Mouse (Mus musculus) heart, adult 2 months (tissue): ENCODE results near the gene Gm10337. TPM values are rescaled to one million over a fixed set of nuclear protein-coding genes. Genes with fewer than 3 reads are reported as not detected.

ENCODE experiments used
- DNase-seq, 2 experiments: peaks; one replicate each; pipeline ENCODE4 v3.0.0; 2021
- H3K27ac ChIP-seq: fragments of 200-600 bp; 2 replicates; pipeline ENCODE4 v1.8.1; 2022
- H3K27me3 ChIP-seq: fragments of 200-500 bp; 2 replicates; pipeline ENCODE4 v1.6.1; 2012; ENCODE audit warnings: mild to moderate bottlenecking, low read length, inconsistent platforms, mixed read lengths; ENCODE audit not compliant: control insufficient read depth, insufficient read depth
- H3K36me3 ChIP-seq: fragments of 200-500 bp; 2 replicates; pipeline ENCODE4 v1.6.1; 2012; ENCODE audit warnings: low read length, inconsistent platforms; ENCODE audit not compliant: control insufficient read depth, insufficient read depth
- H3K4me1 ChIP-seq: fragments of 200-500 bp; 2 replicates; pipeline ENCODE4 v1.6.1; 2011; ENCODE audit warnings: low read length; ENCODE audit not compliant: control insufficient read depth, insufficient read depth
- H3K4me3 ChIP-seq: fragments of 200-600 bp; 2 replicates; pipeline ENCODE4 v1.8.1; 2022
- H3K79me2 ChIP-seq: fragments of 200-500 bp; replicated peaks from 2 replicates; pipeline ENCODE4 v1.6.1; 2012; ENCODE audit warnings: mild to moderate bottlenecking, inconsistent platforms, low read length, moderate library complexity, mixed read lengths; ENCODE audit not compliant: control insufficient read depth, insufficient read depth
- H3K9ac ChIP-seq: fragments of 200-500 bp; 2 replicates; pipeline ENCODE4 v1.6.1; 2012; ENCODE audit warnings: low read depth, mild to moderate bottlenecking, control low read depth, inconsistent platforms, low read length, mixed read lengths
- CTCF ChIP-seq: fragments of 200-600 bp; IDR thresholded peaks from 2 replicates; pipeline ENCODE4 v1.8.1; 2022; ENCODE audit warnings: antibody characterized with exemption, mild to moderate bottlenecking, moderate library complexity
- EP300 ChIP-seq: fragments of 200-500 bp; IDR thresholded peaks from 2 replicates; pipeline ENCODE4 v1.6.1; 2011; ENCODE audit warnings: low read depth, low read length, control low read depth; ENCODE audit not compliant: insufficient read depth
- POLR2A ChIP-seq: fragments of 200-500 bp; IDR thresholded peaks from 2 replicates; pipeline ENCODE4 v1.6.1; 2011; ENCODE audit warnings: mild to moderate bottlenecking, low read depth, low read length, control low read depth; ENCODE audit not compliant: insufficient read depth
- WGBS: fragments of 180-500 bp; shearing (Covaris S2); methylation state at CpG from one replicate; pipeline ENCODE4 v1.1.7; 2018; 5-methylcytosine and 5-hydroxymethylcytosine counted together
- intact Hi-C: fragments of 180-260 bp; cut with DNase I; formaldehyde crosslinking; loops from one replicate; pipeline ENCODE4 v1.15.1; 2025
- polyA plus RNA-seq: library from polyadenylated mRNA; depleted of rRNA; stranded (reverse); fragments of >200 nt; gene quantifications from 2 replicates; pipeline ENCODE4 v1.2.3, GENCODE M21; 2012
- total RNA-seq, 2 experiments: library from RNA; stranded (reverse); gene quantifications; 2 replicates each; pipeline ENCODE4 v1.2.3; 2021

Gene Gm10337
- total and polyA plus RNA-seq, 3 experiments = not detected

DNA sequence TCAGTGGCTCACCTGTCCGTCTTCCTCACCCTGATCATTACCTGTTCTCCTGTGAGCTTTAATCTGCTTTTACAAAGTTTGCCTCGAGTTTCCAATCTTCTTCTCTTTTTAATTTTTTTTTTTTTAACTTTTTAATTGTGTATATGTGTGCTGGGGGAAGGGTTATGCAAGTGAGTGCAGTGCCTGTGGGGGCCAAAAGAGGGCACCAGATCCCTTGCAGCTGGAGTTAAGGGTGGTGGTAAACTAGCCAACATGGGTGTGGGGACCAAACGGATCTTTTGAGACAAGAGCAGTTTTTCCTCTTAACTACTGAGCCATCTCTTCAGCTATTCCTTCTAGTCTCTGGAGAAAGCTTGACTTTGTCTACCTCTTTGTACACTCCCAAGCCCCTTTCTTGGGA lies 24.4 kb downstream of the Gm10337 start:
- 83% methylated on average over 3 of the region's 3 CpGs for WGBS
- TF ChIP-seq EP300 (no peak), POLR2A (no peak), CTCF (peak; percentile 62)

DNA sequence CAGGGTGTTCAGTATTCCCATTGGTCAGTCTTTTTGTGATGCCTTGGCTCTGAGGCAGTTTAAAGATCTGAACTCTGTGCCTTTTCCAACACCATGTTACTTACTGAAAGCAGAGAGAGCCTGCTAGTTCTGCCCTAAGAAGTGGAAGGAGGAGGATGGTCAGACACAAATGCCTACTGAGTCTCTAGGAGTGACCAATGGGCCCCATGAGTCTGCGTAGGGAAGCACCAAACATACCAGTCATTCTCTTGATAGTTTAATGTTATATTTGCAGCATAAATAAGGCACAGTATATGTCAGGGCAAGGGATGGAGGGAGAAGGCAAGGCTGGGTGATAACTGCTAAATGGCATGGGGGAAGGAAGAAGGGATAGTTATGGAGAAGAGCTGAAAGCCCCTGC lies 24.9 kb downstream of the Gm10337 start:
- intact Hi-C loops = loop anchor here (10.0 kb wide), 1 partner anchor 144 kb away; no protein-coding TSS in a partner anchor
- Histone ChIP-seq H3K4me1 (no peaks in the 10 kb centered on the region), H3K36me3 (peaks cover 14% of the 10 kb centered on the region), H3K9ac (no peak overlapping the region), H3K27me3 (no peaks in the 10 kb centered on the region), H3K79me2 (no peaks in the 10 kb centered on the region), H3K27ac (no peak overlapping the region), H3K4me3 (no peak overlapping the region)
- WGBS = 100% methylated on average over 1 of the region's 1 CpGs
- no peak for DNase-seq
- TF ChIP-seq CTCF = no peak
- TF ChIP-seq EP300 = no peak
- TF ChIP-seq POLR2A = no peak

More for the DNA sequence above, 24.4 kb downstream of the Gm10337 start:
- intact Hi-C loops = loop anchor here (10.0 kb wide), 1 partner anchor 143 kb away; no protein-coding TSS in a partner anchor
- Histone ChIP-seq H3K36me3 (peaks cover 14% of the 10 kb centered on the region), H3K4me3 (no peak overlapping the region), H3K27me3 (no peaks in the 10 kb centered on the region), H3K4me1 (no peaks in the 10 kb centered on the region), H3K79me2 (no peaks in the 10 kb centered on the region), H3K9ac (no peak overlapping the region), H3K27ac (no peak overlapping the region)
- DNase-seq = no peak

DNA sequence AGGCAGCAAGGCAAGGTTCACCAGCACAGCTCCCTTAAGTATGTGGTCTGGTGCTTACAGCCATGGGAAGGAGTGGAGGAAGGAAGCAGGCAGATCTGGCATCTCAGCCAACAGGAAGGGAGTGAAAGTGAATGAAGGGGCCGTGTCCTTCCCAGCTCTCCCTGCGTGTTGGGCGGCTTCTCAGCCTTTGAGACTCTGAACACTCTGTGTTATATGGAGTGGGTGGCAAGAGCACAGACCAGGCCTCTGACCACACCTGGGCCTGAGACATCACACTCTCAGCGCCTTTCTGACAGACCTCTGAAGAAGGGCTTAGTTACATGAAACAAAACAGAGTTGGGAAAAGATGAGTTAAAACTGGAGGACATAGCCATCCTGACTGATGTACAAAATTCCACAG lies 27.0 kb downstream of the Gm10337 start:
- Histone ChIP-seq H3K9ac (no peak overlapping the region), H3K79me2 (no peaks in the 10 kb centered on the region), H3K4me1 (no peaks in the 10 kb centered on the region), H3K27me3 (no peaks in the 10 kb centered on the region), H3K27ac (no peak overlapping the region), H3K4me3 (no peak overlapping the region), H3K36me3 (peaks cover 14% of the 10 kb centered on the region)
- intact Hi-C loops = no loop called here
- no peak for TF ChIP-seq EP300
- TF ChIP-seq POLR2A = no peak
- no peak for TF ChIP-seq CTCF
- DNase-seq = no peak
- 41% methylated on average over 4 of the region's 4 CpGs for WGBS

DNA sequence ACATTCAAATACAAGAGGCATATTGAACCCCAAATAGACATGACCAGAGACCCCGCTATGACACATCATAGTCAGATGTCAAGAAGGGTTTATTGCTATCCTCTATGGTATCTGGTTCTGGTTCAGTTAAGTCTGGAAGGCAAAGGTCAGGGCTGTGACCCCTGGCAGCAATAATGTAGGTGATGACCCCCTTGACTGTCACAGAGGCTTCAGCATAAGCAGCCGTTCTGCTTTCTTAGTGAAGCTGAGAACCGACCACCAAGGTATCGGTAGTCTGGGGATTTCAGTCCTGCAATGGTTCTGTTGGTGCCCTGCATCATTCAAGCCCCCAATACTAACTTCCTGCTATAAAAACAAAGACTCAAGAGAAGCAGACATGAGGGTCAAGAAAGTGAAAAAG lies 28.1 kb downstream of the Gm10337 start:
- Histone ChIP-seq H3K4me3 (no peak overlapping the region), H3K27me3 (no peaks in the 10 kb centered on the region), H3K36me3 (peaks cover 17% of the 10 kb centered on the region), H3K9ac (no peak overlapping the region), H3K27ac (no peak overlapping the region), H3K79me2 (no peaks in the 10 kb centered on the region), H3K4me1 (no peaks in the 10 kb centered on the region)
- TF ChIP-seq CTCF (no peak), EP300 (no peak), POLR2A (no peak)
- DNase-seq = no peak
- intact Hi-C loops = no loop called here
- 89% methylated on average over 4 of the region's 4 CpGs for WGBS

DNA sequence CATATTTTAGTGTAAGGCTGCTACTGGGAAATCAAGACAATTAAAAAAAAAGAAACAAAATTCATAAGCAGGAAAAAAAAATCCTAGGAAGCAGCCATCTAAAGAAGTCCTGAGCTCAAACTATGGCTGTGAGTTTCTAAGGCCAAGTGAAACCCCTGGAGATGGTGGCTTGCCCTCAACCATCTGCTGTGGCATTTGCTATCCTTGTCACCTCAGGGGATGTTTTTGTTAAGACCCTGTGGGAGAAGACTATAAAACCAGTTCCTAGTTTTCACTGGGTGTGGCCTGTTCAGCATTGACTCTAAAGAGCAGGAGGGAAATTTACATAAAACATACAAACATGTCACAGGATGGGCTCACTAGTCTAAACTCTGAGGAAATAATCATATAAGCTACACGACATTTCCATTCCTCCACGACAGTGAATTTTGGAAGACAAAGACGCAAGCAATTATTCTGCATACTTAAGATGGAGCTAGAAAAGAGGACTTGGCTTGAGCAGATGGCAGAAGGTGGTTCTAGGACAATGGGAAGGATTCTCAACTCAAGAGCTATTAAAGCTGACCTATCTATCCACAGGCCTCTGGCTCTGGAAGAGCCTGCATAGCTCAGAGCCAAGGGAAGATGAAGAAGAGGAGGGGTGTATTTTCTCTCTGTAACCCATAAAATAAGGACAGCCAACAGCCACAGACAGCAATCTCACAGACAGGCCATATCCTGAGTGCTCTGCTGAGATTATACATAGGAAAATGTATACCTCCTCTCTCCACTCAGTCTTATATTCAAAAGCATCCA lies 28.8 kb downstream of the Gm10337 start:
- Histone ChIP-seq H3K9ac (no peak overlapping the region), H3K27me3 (no peaks in the 10 kb centered on the region), H3K36me3 (peaks cover 17% of the 10 kb centered on the region), H3K27ac (no peak overlapping the region), H3K4me1 (no peaks in the 10 kb centered on the region), H3K79me2 (no peaks in the 10 kb centered on the region), H3K4me3 (no peak overlapping the region)
- no peak for DNase-seq
- intact Hi-C loops = no loop called here
- WGBS = 89% methylated on average over 3 of the region's 3 CpGs
- TF ChIP-seq EP300 (no peak), POLR2A (no peak), CTCF (no peak)

DNA sequence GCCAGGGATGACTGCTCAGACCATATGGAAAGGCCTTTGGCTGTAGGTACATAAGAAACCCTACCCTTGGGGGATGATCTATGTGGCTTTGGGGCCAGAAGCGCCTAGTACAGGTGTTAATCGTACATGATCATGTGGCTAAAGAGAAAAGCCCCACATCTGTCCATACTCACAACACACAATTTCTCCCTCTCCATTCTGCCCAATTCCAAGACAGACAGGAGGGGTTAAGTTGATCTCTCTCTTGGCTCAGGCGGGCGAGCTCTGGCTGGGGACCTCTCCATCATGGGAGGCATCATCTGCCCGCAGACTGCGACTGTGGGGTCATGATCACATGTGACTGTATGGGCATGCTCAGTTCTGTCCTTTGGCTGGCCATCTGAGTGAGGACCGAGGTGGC lies 30.4 kb downstream of the Gm10337 start:
- Histone ChIP-seq H3K27ac (no peak overlapping the region), H3K36me3 (peaks cover 17% of the 10 kb centered on the region), H3K27me3 (no peaks in the 10 kb centered on the region), H3K4me3 (no peak overlapping the region), H3K4me1 (no peaks in the 10 kb centered on the region), H3K79me2 (no peaks in the 10 kb centered on the region), H3K9ac (no peak overlapping the region)
- TF ChIP-seq CTCF (no peak), EP300 (no peak), POLR2A (no peak)
- no peak for DNase-seq
- WGBS = 98% methylated on average over 7 of the region's 7 CpGs
- intact Hi-C loops = no loop called here
